Mouse (Mus musculus) testis, adult 2 months (tissue): ENCODE results near the gene Capn5.

Experiments
- CTCF ChIP-seq: fragments of 200-500 bp; IDR thresholded peaks from 2 replicates; pipeline ENCODE4 v1.5.1; 2012; ENCODE audit warnings: low read depth, mild to moderate bottlenecking, inconsistent platforms, low read length, moderate library complexity; ENCODE audit not compliant: control insufficient read depth, insufficient read depth, insufficient replicate concordance
- POLR2A ChIP-seq: fragments of 200-500 bp; IDR thresholded peaks from 2 replicates; pipeline ENCODE4 v1.6.1; 2012; ENCODE audit warnings: low read depth, mild to moderate bottlenecking, inconsistent platforms, low read length, moderate library complexity; ENCODE audit not compliant: control insufficient read depth

- TF ChIP-seq CTCF (no peak), POLR2A (no peak)
Observed at GRCm38 (mm10) chr7:98156280-98156665, 21.8 kb downstream of the Capn5 start.
